Mouse (Mus musculus) left cerebral cortex, adult 18-20 months (tissue): ENCODE measurements around the gene Alk. TPM values are rescaled to one million over a fixed set of nuclear protein-coding genes. Genes with fewer than 3 reads are reported as not detected.

ENCODE experiments used
- total RNA-seq, 2 experiments: library from RNA; stranded (reverse); gene quantifications; 2 replicates each; pipeline ENCODE4 v1.2.3; 2021

Alk gene
- total RNA-seq, 2 experiments from 2014 or later, result 8.4 to 9.1 TPM

Other genes starting within 250 kb of the Alk start
- gene Ypel5, start 231.8 kb upstream of the Alk start, total RNA-seq, result 10 to 100 TPM; 87.0 to 95.4 TPM